Mouse (Mus musculus) heart, embryonic 13.5 days (tissue): ENCODE data around the gene Gnl1. TPM values are rescaled to one million over a fixed set of nuclear protein-coding genes. Genes with fewer than 3 reads are reported as not detected.
"Not testable (repeated sequence)": the region's sequence is repeated elsewhere in the genome, so short reads cannot be mapped to it uniquely, and the experiment has no call there.

Experiments
- ATAC-seq: fragments of 200-750 bp; cut with Nextera tagmentation; 2 replicates; pipeline ENCODE4 v1.8.0; 2017; ENCODE audit warnings: moderate TSS enrichment; ENCODE audit not compliant: insufficient number of reproducible peaks, low FRiP score, low TSS enrichment; ENCODE audit errors: extremely low read depth
- H3K27ac ChIP-seq: fragments of 300-500 bp; sonication (generic); replicated peaks from 2 replicates; pipeline ENCODE4 v1.5.1; 2015; ENCODE audit warnings: moderate library complexity, mild to moderate bottlenecking, inconsistent platforms
- H3K27me3 ChIP-seq: fragments of 300-500 bp; sonication (generic); replicated peaks from 2 replicates; pipeline ENCODE4 v1.6.1; 2015; ENCODE audit warnings: mild to moderate bottlenecking, inconsistent platforms
- H3K36me3 ChIP-seq: fragments of 300-500 bp; sonication (generic); 2 replicates; pipeline ENCODE4 v1.6.1; 2015; ENCODE audit warnings: mild to moderate bottlenecking, inconsistent platforms
- H3K4me1 ChIP-seq: fragments of 300-500 bp; sonication (generic); 2 replicates; pipeline ENCODE4 v1.6.1; 2015; ENCODE audit warnings: inconsistent platforms
- H3K4me2 ChIP-seq: fragments of 300-500 bp; sonication (generic); 2 replicates; pipeline ENCODE4 v1.6.1; 2015; ENCODE audit warnings: inconsistent platforms, mild to moderate bottlenecking, moderate library complexity
- H3K4me3 ChIP-seq: fragments of 300-500 bp; sonication (generic); 2 replicates; pipeline ENCODE4 v1.5.1; 2015; ENCODE audit warnings: moderate library complexity, mild to moderate bottlenecking, inconsistent platforms
- H3K9ac ChIP-seq: fragments of 300-500 bp; sonication (generic); 2 replicates; pipeline ENCODE4 v1.6.1; 2015; ENCODE audit warnings: inconsistent platforms, mild to moderate bottlenecking, moderate library complexity
- H3K9me3 ChIP-seq: fragments of 300-500 bp; sonication (generic); 2 replicates; pipeline ENCODE4 v1.6.1; 2016; ENCODE audit warnings: inconsistent platforms
- WGBS: fragments of 180-500 bp; shearing (Covaris S2); methylation state at CpG from one replicate; pipeline ENCODE4 v1.1.7; 2015; ENCODE audit warnings: mixed read lengths; 5-methylcytosine and 5-hydroxymethylcytosine counted together
- polyA plus RNA-seq: library from polyadenylated mRNA; unstranded; fragments of >200 nt; fragmentation: Nextera tagmentation; extraction: Ambion mirVana; gene quantifications from 2 replicates; pipeline ENCODE4 v1.2.1, GENCODE M21; 2015

Gnl1 gene
- polyA plus RNA-seq = 38.9 and 40.3 TPM in 2 replicates

DNA sequence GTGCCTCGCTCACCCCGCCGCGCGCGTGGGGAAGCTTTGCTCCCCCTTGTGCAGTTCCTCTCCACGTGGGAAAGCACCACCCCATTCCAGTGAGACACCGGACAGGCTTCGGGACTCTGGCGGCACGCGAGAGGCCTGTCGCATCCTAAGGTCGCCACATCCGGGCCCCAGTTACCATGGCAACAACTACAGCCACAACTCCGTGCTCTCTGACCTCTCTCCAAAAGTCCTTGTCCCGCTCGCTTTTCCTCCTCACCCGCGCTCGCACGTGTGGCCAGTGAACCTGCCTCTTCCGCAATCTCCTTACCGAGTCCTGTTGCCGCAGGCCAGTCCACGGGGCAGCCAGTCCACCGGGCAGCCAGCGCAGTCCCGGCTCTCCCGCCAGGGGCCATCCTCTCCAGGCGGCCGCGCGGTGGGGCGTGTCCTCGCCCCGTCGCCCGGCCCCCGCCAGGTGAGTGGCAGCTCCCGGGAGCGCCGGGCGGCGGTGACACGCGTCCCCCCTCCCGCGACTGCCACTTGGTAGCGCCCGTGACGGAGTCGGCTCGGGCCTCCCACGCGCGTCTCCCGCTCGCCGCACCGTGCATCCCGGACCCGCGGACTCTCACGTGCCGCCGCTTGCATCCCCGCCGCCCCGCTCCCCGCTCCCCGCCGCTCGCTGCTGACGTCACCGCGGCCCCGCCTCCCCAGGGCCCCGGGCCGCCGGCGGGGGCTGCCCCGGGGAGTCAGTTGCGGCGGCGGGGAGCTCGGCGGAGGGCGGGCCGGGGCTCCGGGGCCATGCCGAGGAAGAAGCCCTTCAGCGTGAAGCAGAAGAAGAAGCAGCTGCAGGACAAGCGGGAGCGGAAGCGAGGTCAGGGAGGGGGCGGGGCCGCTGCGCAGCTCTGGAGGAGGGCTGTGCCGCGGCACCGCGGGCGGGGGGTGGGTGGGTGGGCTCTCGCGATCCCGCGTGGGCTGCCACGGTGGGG, at the start of gene Gnl1, which contains the start of gene Prr3:
Gene Gnl1, plus strand, starts transcription at position 451 of the 962 bp plus-strand sequence.
Gene Prr3, minus strand, starts transcription at position 836 of the 962 bp plus-strand sequence.
- Histone ChIP-seq H3K4me2 (peak within 1 kb of the TSS; percentile 90), H3K4me3 (peak within 1 kb of the TSS; percentile 99), H3K36me3 (peaks cover 58% of the 10 kb centered on the region), H3K27ac (peak within 1 kb of the TSS; percentile 96), H3K9me3 (no peaks in the 10 kb centered on the region), H3K27me3 (no peaks in the 10 kb centered on the region), H3K4me1 (peaks cover 21% of the 10 kb centered on the region), H3K9ac (peak within 1 kb of the TSS; percentile 94)
- under 1% methylated on average over 97 of the region's 109 CpGs for WGBS
- peak; percentile 81 for ATAC-seq

DNA sequence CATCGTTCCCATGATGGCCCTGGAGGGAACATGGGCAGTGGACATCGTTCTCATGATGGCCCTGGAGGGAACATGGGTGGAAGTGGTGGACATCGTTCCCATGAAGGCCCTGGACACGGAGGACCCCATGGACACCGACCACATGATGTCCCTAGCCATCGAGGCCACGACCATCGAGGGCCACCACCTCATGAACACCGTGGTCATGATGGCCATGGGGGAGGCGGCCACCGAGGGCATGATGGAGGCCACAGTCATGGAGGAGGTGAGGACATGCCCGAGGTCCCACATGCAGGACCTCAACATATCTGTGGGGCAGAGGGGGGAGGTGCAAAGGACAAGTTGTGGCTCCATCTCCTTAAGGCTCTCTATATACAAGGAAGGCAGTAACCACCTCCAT, 49.0 kb upstream of the Gnl1 start:
- peaks cover 66% of the 10 kb centered on the region for H3K36me3 ChIP-seq
- H3K27me3 ChIP-seq = no peaks in the 10 kb centered on the region
- 95% methylated on average over 12 of the region's 12 CpGs for WGBS
- no peak overlapping the region for H3K4me2 ChIP-seq
- ATAC-seq = no peak
- H3K9me3 ChIP-seq = no peaks in the 10 kb centered on the region
- H3K4me1 ChIP-seq = 0 out of 2 replicates have a peak, but pooled peaks cover 2% of the 10 kb centered on the region
- no peak overlapping the region for H3K4me3 ChIP-seq
- H3K27ac ChIP-seq = no peak overlapping the region
- H3K9ac ChIP-seq = no peak overlapping the region

- 88% methylated on average over 4 of the region's 4 CpGs for WGBS
- no peaks in the 10 kb centered on the region for H3K27me3 ChIP-seq
- H3K36me3 ChIP-seq = peaks cover 47% of the 10 kb centered on the region
- H3K9ac ChIP-seq = no peak overlapping the region
- no peak overlapping the region for H3K4me3 ChIP-seq
- ATAC-seq = no peak
- H3K4me2 ChIP-seq = no peak overlapping the region
- no peaks in the 10 kb centered on the region for H3K9me3 ChIP-seq
- H3K27ac ChIP-seq = no peak overlapping the region
- no peaks in the 10 kb centered on the region for H3K4me1 ChIP-seq
These were observed 47.0 kb upstream of the Gnl1 start for GRCm38 (mm10) chr17:35932608-35933007.

- not testable (repeated sequence) for H3K4me3 ChIP-seq, H3K9me3 ChIP-seq, H3K4me1 ChIP-seq, H3K4me2 ChIP-seq, H3K27ac ChIP-seq, H3K9ac ChIP-seq, ATAC-seq, H3K27me3 ChIP-seq
- peaks cover 16% of the 10 kb centered on the region for H3K36me3 ChIP-seq
- 80% methylated on average over 14 of the region's 14 CpGs for WGBS
These were observed 43.9 kb upstream of the Gnl1 start for GRCm38 (mm10) chr17:35935763-35936162.

GRCm38 (mm10) chr17:35937700-35938348, 41.8 kb upstream of the Gnl1 start:
- Histone ChIP-seq H3K9me3 (0 out of 2 replicates have a peak, but pooled peaks cover 5% of the 10 kb centered on the region), H3K9ac (no peak overlapping the region), H3K4me2 (no peak overlapping the region), H3K4me1 (no peaks in the 10 kb centered on the region), H3K27me3 (no peaks in the 10 kb centered on the region), H3K36me3 (no peaks in the 10 kb centered on the region), H3K27ac (no peak overlapping the region), H3K4me3 (no peak overlapping the region)
- 17% methylated on average over 2 of the region's 2 CpGs for WGBS
- no peak for ATAC-seq

DNA sequence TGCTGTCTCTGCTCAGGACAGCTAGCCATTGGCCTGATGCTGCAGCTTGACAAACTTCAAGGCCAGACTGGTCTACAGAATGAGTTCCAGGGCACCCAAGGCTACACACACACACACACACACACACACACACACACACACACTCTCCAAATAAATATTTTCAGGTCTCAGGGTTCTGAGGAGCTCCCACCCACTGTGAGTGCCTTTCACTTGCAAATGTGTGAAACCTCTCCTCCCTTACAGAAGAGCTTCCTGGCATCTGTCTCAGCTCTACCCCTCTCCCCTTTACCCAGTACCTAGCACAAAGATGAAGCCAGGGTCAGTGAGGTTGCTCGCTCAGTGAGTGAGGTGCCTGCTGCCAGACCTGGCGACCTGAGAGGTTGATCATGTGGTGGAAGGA, 40.5 kb upstream of the Gnl1 start:
- H3K4me2 ChIP-seq = no peak overlapping the region
- no peaks in the 10 kb centered on the region for H3K4me1 ChIP-seq
- no peak overlapping the region for H3K27ac ChIP-seq
- H3K4me3 ChIP-seq = no peak overlapping the region
- H3K9ac ChIP-seq = no peak overlapping the region
- no peaks in the 10 kb centered on the region for H3K27me3 ChIP-seq
- H3K36me3 ChIP-seq = no peaks in the 10 kb centered on the region
- 0 out of 2 replicates have a peak, but pooled peaks cover 5% of the 10 kb centered on the region for H3K9me3 ChIP-seq
- 59% methylated on average over 2 of the region's 2 CpGs for WGBS
- ATAC-seq = no peak; the same call in 1 of the 2 replicates

GRCm38 (mm10) chr17:35939941-35940340, 39.7 kb upstream of the Gnl1 start:
- Histone ChIP-seq H3K27ac (no peak overlapping the region), H3K9me3 (0 out of 2 replicates have a peak, but pooled peaks cover 5% of the 10 kb centered on the region), H3K4me2 (no peak overlapping the region), H3K27me3 (no peaks in the 10 kb centered on the region), H3K36me3 (no peaks in the 10 kb centered on the region), H3K9ac (no peak overlapping the region), H3K4me1 (no peaks in the 10 kb centered on the region), H3K4me3 (no peak overlapping the region)
- no peak for ATAC-seq
- WGBS = 47% methylated on average over 1 of the region's 1 CpGs

DNA sequence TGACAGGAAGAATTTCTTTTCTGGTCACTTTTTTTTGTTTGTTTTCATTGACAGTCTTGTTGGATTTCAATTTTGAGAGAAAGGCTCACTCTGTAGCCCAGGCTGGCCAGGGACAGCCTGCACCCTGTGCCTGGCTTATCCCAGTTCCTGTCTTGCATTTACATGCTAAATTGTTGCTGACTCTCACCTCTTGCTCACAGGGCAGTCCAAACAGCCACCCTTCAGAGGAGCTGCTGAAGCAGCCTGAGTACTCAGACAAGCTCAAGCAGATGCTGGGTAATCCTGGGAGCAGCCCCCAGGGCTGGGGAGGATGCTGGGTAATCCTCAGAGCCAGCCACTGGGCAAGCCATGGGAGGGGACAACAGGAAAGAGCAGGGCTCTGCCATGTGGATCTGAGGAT, 28.7 kb upstream of the Gnl1 start:
- not testable (repeated sequence) for H3K4me1 ChIP-seq, ATAC-seq, H3K9ac ChIP-seq, H3K4me2 ChIP-seq, H3K27me3 ChIP-seq, H3K36me3 ChIP-seq, H3K9me3 ChIP-seq, H3K27ac ChIP-seq, H3K4me3 ChIP-seq

- not testable (repeated sequence) for H3K27ac ChIP-seq, H3K9me3 ChIP-seq, H3K4me3 ChIP-seq, H3K27me3 ChIP-seq, H3K9ac ChIP-seq, ATAC-seq, H3K4me1 ChIP-seq, H3K4me2 ChIP-seq
- H3K36me3 ChIP-seq = peaks cover 22% of the 10 kb centered on the region
- WGBS = 73% methylated on average over 3 of the region's 3 CpGs
These were observed 27.1 kb upstream of the Gnl1 start for GRCm38 (mm10) chr17:35952559-35952958.

DNA sequence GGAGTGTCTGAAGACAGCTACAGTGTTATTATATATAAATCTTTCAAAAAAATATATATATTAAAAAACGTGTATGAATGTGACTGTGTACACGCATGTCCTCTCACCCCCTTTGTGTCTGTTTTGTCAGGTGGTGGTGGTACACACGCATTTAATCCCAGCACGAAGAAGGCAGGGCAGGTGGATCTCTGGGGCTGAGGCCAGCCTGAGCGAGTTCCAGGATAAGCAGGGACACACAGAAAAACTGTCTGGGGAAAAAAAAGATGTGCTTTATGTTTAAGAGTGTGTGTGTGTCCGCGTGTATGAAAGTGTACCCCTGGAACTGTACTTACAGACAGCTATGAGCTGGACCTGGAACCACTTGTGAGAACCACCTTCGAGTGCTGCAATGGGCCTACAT, 25.0 kb upstream of the Gnl1 start:
- no peak overlapping the region for H3K9ac ChIP-seq
- peaks cover 43% of the 10 kb centered on the region for H3K36me3 ChIP-seq
- ATAC-seq = no peak
- H3K27me3 ChIP-seq = no peaks in the 10 kb centered on the region
- H3K9me3 ChIP-seq = no peaks in the 10 kb centered on the region
- H3K4me2 ChIP-seq = no peak overlapping the region
- H3K4me1 ChIP-seq = no peaks in the 10 kb centered on the region
- H3K27ac ChIP-seq = no peak overlapping the region
- no peak overlapping the region for H3K4me3 ChIP-seq
- 68% methylated on average over 8 of the region's 8 CpGs for WGBS

DNA sequence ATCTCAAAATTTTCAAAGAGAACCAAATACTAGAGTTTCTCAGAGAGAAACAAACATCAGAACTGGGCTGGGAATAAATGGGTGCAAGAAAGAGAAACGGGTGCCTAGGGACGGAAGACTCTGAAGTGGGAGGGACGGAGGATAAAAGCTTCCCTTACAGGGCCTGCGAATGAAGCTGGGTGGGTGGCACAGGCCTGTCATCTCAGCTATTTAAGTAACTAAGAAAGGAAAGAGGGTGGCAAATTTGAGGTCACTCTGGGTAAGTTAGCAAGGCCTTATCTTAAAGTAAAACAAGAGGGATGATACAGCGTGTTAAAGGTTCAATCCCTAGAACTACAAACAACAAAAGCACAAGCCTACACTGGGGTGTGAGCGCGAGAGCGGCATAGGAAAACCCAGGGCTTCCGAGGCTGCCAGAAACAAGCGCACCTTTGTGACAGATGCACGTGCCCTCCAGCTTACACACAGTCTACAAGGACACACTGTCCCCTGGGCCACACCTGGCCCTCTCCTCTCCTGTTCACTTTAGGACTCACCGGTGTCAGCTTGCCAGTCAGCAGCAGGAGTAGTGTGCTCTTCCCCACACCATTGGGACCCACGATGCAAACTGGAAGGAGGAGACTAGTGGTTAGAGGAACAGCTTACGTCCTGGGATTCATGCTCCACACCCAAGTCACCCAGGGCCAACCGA, 21.0 kb upstream of the Gnl1 start:
- Histone ChIP-seq H3K9ac (no peak overlapping the region), H3K36me3 (peaks cover 83% of the 10 kb centered on the region), H3K27ac (no peak overlapping the region), H3K4me3 (no peak overlapping the region), H3K27me3 (no peaks in the 10 kb centered on the region), H3K9me3 (no peaks in the 10 kb centered on the region), H3K4me2 (no peak overlapping the region), H3K4me1 (no peaks in the 10 kb centered on the region)
- no peak for ATAC-seq
- 93% methylated on average over 15 of the region's 15 CpGs for WGBS
